29 mouse cellular contexts compared by ENCODE assay signal in genomic region chr11:111880146-111880545, GRCm38 (mm10).
A peak's percentile ranks its signal among the peaks of the same experiment; 100 is the strongest.
DNase-seq lines count a peak whose midpoint lies in the region; ATAC-seq lines count a peak whose summit lies in the region.
"Had no signal": no experiment of that assay in that cellular context is flagged by ENCODE, and none has a peak within 500 bp of the region (broad histone marks: within the 10 kb centered on the region; RNA-seq: fewer than 3 reads in every experiment).

No protein-coding gene starts in this region.

- H3K4me1 ChIP-seq in heart, embryonic 11.5 days (ENCODE audit: control insufficient read depth, insufficient read depth, low read length) = no peaks in the 10 kb centered on the region
- H3K4me1 ChIP-seq: embryonic facial prominence, embryonic 13.5 days; forebrain, embryonic 12.5 days; heart, embryonic 13.5 days; hindbrain, embryonic 13.5 days; limb, embryonic 15.5 days; liver, embryonic 13.5 days; midbrain, embryonic 13.5 days; neural tube, embryonic 13.5 days had no signal

- WGBS in heart, embryonic 11.5 days (ENCODE audit: insufficient replicate concordance) = 82% methylated on average over 6 of the region's 6 CpGs

- no peaks in the 10 kb centered on the region for H3K9me3 ChIP-seq in heart, embryonic 11.5 days (replicated peaks; ENCODE audit: control insufficient read depth, low read length)
- H3K9me3 ChIP-seq: embryonic facial prominence, embryonic 13.5 days; forebrain, embryonic 12.5 days; heart, embryonic 13.5 days; hindbrain, embryonic 13.5 days; limb, embryonic 10.5 days; limb, embryonic 15.5 days; liver, embryonic 13.5 days; midbrain, embryonic 13.5 days; neural tube, embryonic 13.5 days had no signal

- no peak overlapping the region for H3K27ac ChIP-seq in heart, embryonic 11.5 days (ENCODE audit: low read depth, low read length)
- H3K27ac ChIP-seq: embryonic facial prominence, embryonic 13.5 days; forebrain, embryonic 12.5 days; heart, embryonic 13.5 days; hindbrain, embryonic 13.5 days; limb, embryonic 10.5 days; limb, embryonic 15.5 days; liver, embryonic 13.5 days; macrophage; midbrain, embryonic 13.5 days; neural tube, embryonic 13.5 days had no signal

- no peak overlapping the region for H3K4me3 ChIP-seq in heart, embryonic 11.5 days (ENCODE audit: low read depth, low read length)
- H3K4me3 ChIP-seq: embryonic facial prominence, embryonic 13.5 days; erythroblast, embryonic 14.5 days; forebrain, embryonic 12.5 days; heart, embryonic 13.5 days; hindbrain, embryonic 13.5 days; limb, embryonic 10.5 days; limb, embryonic 15.5 days; liver, embryonic 13.5 days; midbrain, embryonic 13.5 days; neural tube, embryonic 13.5 days had no signal

- no peak for ATAC-seq in heart, embryonic 11.5 days (replicated peaks; ENCODE audit: insufficient number of reproducible peaks, low FRiP score, low TSS enrichment)
- no peak for ATAC-seq in activated CD4-positive, CD25-positive, alpha-beta regulatory T cell, adult 4 months
- no peak for ATAC-seq in granulocyte monocyte progenitor cell, adult 5-6 weeks (replicated peaks; ENCODE audit: poor library complexity, severe bottlenecking)
- ATAC-seq: forebrain, postnatal 0 days; intestine, postnatal 0 days; lung, postnatal 0 days; midbrain, embryonic 13.5 days had no signal

- H3K4me2 ChIP-seq in heart, embryonic 11.5 days = no peak overlapping the region
- H3K4me2 ChIP-seq: embryonic facial prominence, embryonic 13.5 days; forebrain, embryonic 12.5 days; heart, embryonic 13.5 days; hindbrain, embryonic 13.5 days; limb, embryonic 15.5 days; liver, embryonic 13.5 days; midbrain, embryonic 13.5 days; neural tube, embryonic 13.5 days had no signal

- no peak overlapping the region for H3K9ac ChIP-seq in heart, embryonic 11.5 days (ENCODE audit: low read depth, low read length)
- H3K9ac ChIP-seq: embryonic facial prominence, embryonic 13.5 days; forebrain, embryonic 12.5 days; forebrain, postnatal 0 days; heart, embryonic 13.5 days; hindbrain, embryonic 13.5 days; limb, embryonic 15.5 days; liver, embryonic 13.5 days; midbrain, embryonic 13.5 days; neural tube, embryonic 13.5 days had no signal

- H3K36me3 ChIP-seq in heart, embryonic 11.5 days (ENCODE audit: control insufficient read depth, insufficient read depth, low read length) = no peaks in the 10 kb centered on the region
- H3K36me3 ChIP-seq: embryonic facial prominence, embryonic 13.5 days; forebrain, embryonic 12.5 days; heart, embryonic 13.5 days; hindbrain, embryonic 13.5 days; limb, embryonic 10.5 days; limb, embryonic 15.5 days; liver, embryonic 13.5 days; midbrain, embryonic 13.5 days; neural tube, embryonic 13.5 days had no signal

- intact Hi-C loops in heart, postnatal 25 days (cut with DNase I) = no loop called here

- peak; percentile 35 to 73 for DNase-seq in heart, adult 18-20 months
- DNase-seq in 3134 (ENCODE audit: extremely low read depth, insufficient read length, low spot score) (peak; percentile 10), 3T3-L1 (ENCODE audit: low read depth, low spot score) (peak; percentile 68)
- DNase-seq in heart, postnatal 25 days (ENCODE audit: low spot score) = peak; percentile 28
- DNase-seq: adrenal gland, adult 2 months; adrenal gland, postnatal 36 days; cerebellum, adult 18-20 months; cerebellum, postnatal 10 days; forebrain, postnatal 0 days; kidney, adult 9 months; kidney, postnatal 14 days; layer of hippocampus, adult 9-11 months; liver, embryonic 13.5 days; thymus, postnatal 14 days had no signal

- no peaks in the 10 kb centered on the region for H3K27me3 ChIP-seq in heart, embryonic 11.5 days (ENCODE audit: control insufficient read depth, insufficient read depth, low read length)
- H3K27me3 ChIP-seq: forebrain, embryonic 12.5 days; heart, embryonic 13.5 days; hindbrain, embryonic 13.5 days; limb, embryonic 15.5 days; liver, embryonic 13.5 days; neural tube, embryonic 13.5 days had no signal

Comparison
In these comparisons a context has a peak if more than half of its experiments do, and no peak if none do; other contexts are left out.
1. DNase-seq: peak in every context shown above with its lines; median percentile 68 in 3T3-L1; 54 in heart, adult 18-20 months; 28 in heart, postnatal 25 days; 10 in 3134.